Mouse (Mus musculus): ENCODE results near the gene Tmem82.

- TF ChIP-seq CTCF (IDR thresholded peaks at IDR 0.05; ENCODE audit: borderline replicate concordance, control insufficient read depth, extremely low read depth, insufficient read depth, low read length, poor library complexity) (no peak), POLR2A (IDR thresholded peaks at IDR 0.05; ENCODE audit: control insufficient read depth, extremely low read depth, insufficient read depth, low read length, poor library complexity) (no peak)
Measured at GRCm38 (mm10) chr4:141624134-141624533, 5.7 kb upstream of the Tmem82 start.

Data from thymus, adult 2 months (tissue).